31 mouse cellular contexts compared by ENCODE assay signal in the genomic region with DNA sequence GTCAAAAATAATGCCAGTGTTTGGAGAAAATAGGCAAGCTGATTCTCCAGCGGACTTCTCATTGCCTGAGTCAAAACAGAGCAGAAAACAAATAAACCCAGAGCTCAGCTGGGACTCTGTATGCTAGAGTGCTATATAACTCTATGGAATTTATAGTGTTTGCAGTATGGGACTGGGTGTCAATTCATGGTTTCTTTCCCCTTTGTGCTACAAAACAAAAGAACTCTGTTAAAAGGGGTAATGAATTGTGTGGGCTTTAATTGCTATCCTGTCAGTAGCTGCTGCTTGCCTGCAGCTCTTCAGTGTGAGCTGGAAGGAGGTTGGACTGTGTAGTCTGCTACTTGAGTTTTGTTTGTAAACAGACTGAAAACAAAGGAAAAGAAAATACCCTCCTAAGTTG. TPM values are rescaled to one million over a fixed set of nuclear protein-coding genes. Genes with fewer than 3 reads are reported as not detected.
A peak's percentile ranks its signal among the peaks of the same experiment; 100 is the strongest.
DNase-seq lines count a peak whose midpoint lies in the region; ATAC-seq lines count a peak whose summit lies in the region.
"Had no signal": no experiment of that assay in that cellular context is flagged by ENCODE, and none has a peak within 500 bp of the region (broad histone marks: within the 10 kb centered on the region; RNA-seq: fewer than 3 reads in every experiment).

No protein-coding gene starts in this region.

- no peak overlapping the region for H3K4me2 ChIP-seq in forebrain, embryonic 13.5 days
- H3K4me2 ChIP-seq in neural tube, embryonic 14.5 days (ENCODE audit: low read depth, low read length): no peak overlapping the region
- H3K4me2 ChIP-seq: heart, embryonic 13.5 days; hindbrain, embryonic 15.5 days; limb, embryonic 12.5 days; liver, embryonic 11.5 days; midbrain, embryonic 11.5 days had no signal

- H3K4me3 ChIP-seq in forebrain, embryonic 13.5 days: no peak overlapping the region
- no peak overlapping the region for H3K4me3 ChIP-seq in forebrain, embryonic 10.5 days
- H3K4me3 ChIP-seq in neural tube, embryonic 14.5 days (ENCODE audit: low read depth, low read length): no peak overlapping the region
- no peak overlapping the region for H3K4me3 ChIP-seq in limb, embryonic 10.5 days
- H3K4me3 ChIP-seq: heart, adult 2 months; heart, embryonic 13.5 days; hindbrain, embryonic 15.5 days; limb, embryonic 12.5 days had no signal

- no peaks in the 10 kb centered on the region for H3K4me1 ChIP-seq in forebrain, embryonic 13.5 days
- 0 out of 2 replicates have a peak, but pooled peaks cover 4% of the 10 kb centered on the region for H3K4me1 ChIP-seq in forebrain, embryonic 10.5 days
- H3K4me1 ChIP-seq in neural tube, embryonic 14.5 days (ENCODE audit: control insufficient read depth, insufficient read depth, low read length): no peaks in the 10 kb centered on the region
- H3K4me1 ChIP-seq in limb, embryonic 10.5 days: no peaks in the 10 kb centered on the region
- H3K4me1 ChIP-seq: heart, embryonic 13.5 days; hindbrain, embryonic 15.5 days; limb, embryonic 12.5 days had no signal

- whole genome bisulfite sequencing in forebrain, embryonic 13.5 days: 0% methylated on average over 1 of the region's 1 CpGs
- WGBS in forebrain, embryonic 10.5 days: 19% methylated on average over 1 of the region's 1 CpGs
- 6% methylated on average over 1 of the region's 1 CpGs for WGBS in neural tube, embryonic 14.5 days
- 58% methylated on average over 1 of the region's 1 CpGs for WGBS in limb, embryonic 10.5 days

- peak; percentile 36; the same call in 1 of the 2 replicates for ATAC-seq in forebrain, embryonic 13.5 days
- peak; percentile 69; the same call in 1 of the 2 replicates for ATAC-seq in neural tube, embryonic 14.5 days (ENCODE audit: low read depth)
- ATAC-seq: intestine, postnatal 0 days; liver, postnatal 0 days; lung, postnatal 0 days had no signal

- H3K9ac ChIP-seq in forebrain, embryonic 13.5 days: no peak overlapping the region
- no peak overlapping the region for H3K9ac ChIP-seq in neural tube, embryonic 14.5 days (replicated peaks; ENCODE audit: low read depth, low read length)
- H3K9ac ChIP-seq: heart, embryonic 13.5 days; hindbrain, embryonic 15.5 days; limb, embryonic 12.5 days; liver, postnatal 0 days had no signal

- no peak for DNase-seq in forebrain, embryonic 10.5 days (ENCODE audit: extremely low spot score, low spot score)
- peak; percentile 35 for DNase-seq in brain, adult 2 months (ENCODE audit: low read depth, low spot score)
- DNase-seq in embryo, embryonic 9.5 days (ENCODE audit: extremely low spot score): peak; percentile 5
- DNase-seq in limb, embryonic 10.5 days (ENCODE audit: low spot score): no peak
- DNase-seq in adrenal gland, postnatal 10 days: no peak
- DNase-seq: adrenal gland, postnatal 36 days; cerebellum, adult 11-12 months; cerebellum, postnatal 10 days; gastrocnemius, postnatal 36 days; heart, adult 2 months; heart, postnatal 14 days; kidney, postnatal 36 days; layer of hippocampus, postnatal 36 days; liver, postnatal 0 days; right cerebral cortex, postnatal 25 days; spleen, adult 18-20 months had no signal

- no peaks in the 10 kb centered on the region for H3K9me3 ChIP-seq in forebrain, embryonic 13.5 days (replicated peaks)
- no peaks in the 10 kb centered on the region for H3K9me3 ChIP-seq in forebrain, embryonic 10.5 days
- no peaks in the 10 kb centered on the region for H3K9me3 ChIP-seq in neural tube, embryonic 14.5 days (ENCODE audit: control insufficient read depth, low read length)
- H3K9me3 ChIP-seq in limb, embryonic 10.5 days (replicated peaks): no peaks in the 10 kb centered on the region
- H3K9me3 ChIP-seq: heart, embryonic 13.5 days; hindbrain, embryonic 15.5 days; limb, embryonic 12.5 days had no signal

- no peak overlapping the region for H3K27ac ChIP-seq in forebrain, embryonic 13.5 days
- H3K27ac ChIP-seq in forebrain, embryonic 10.5 days: no peak overlapping the region
- H3K27ac ChIP-seq in neural tube, embryonic 14.5 days (ENCODE audit: low read depth, low read length): no peak overlapping the region
- no peak overlapping the region for H3K27ac ChIP-seq in limb, embryonic 10.5 days
- H3K27ac ChIP-seq: heart, adult 2 months; heart, embryonic 13.5 days; hindbrain, embryonic 15.5 days; limb, embryonic 12.5 days; macrophage had no signal

- no peaks in the 10 kb centered on the region for H3K36me3 ChIP-seq in forebrain, embryonic 13.5 days (ENCODE audit: poor library complexity, severe bottlenecking)
- no peaks in the 10 kb centered on the region for H3K36me3 ChIP-seq in forebrain, embryonic 10.5 days (replicated peaks)
- no peaks in the 10 kb centered on the region for H3K36me3 ChIP-seq in neural tube, embryonic 14.5 days (ENCODE audit: control insufficient read depth, insufficient read depth, low read length)
- no peaks in the 10 kb centered on the region for H3K36me3 ChIP-seq in limb, embryonic 10.5 days
- H3K36me3 ChIP-seq: heart, embryonic 13.5 days; hindbrain, embryonic 15.5 days; limb, embryonic 12.5 days had no signal

- H3K27me3 ChIP-seq in forebrain, embryonic 13.5 days: no peaks in the 10 kb centered on the region
- no peaks in the 10 kb centered on the region for H3K27me3 ChIP-seq in forebrain, embryonic 10.5 days (ENCODE audit: poor library complexity, severe bottlenecking)
- H3K27me3 ChIP-seq in neural tube, embryonic 14.5 days (ENCODE audit: control insufficient read depth, insufficient read depth, low read length): no peaks in the 10 kb centered on the region
- no peaks in the 10 kb centered on the region for H3K27me3 ChIP-seq in limb, embryonic 10.5 days (ENCODE audit: low read depth, poor library complexity, severe bottlenecking)
- H3K27me3 ChIP-seq: heart, embryonic 13.5 days; hindbrain, embryonic 15.5 days; limb, embryonic 12.5 days had no signal

RNA-seq across cellular contexts. Expression of gene Gm12666, which starts 55.3 kb away (rescaled TPM):
- not detected in 2 replicates for polyA plus RNA-seq in forebrain, embryonic 13.5 days (2015; fragmentation: Nextera tagmentation; extraction: Ambion mirVana)
- polyA plus RNA-seq in forebrain, embryonic 10.5 days (2016; fragmentation: Nextera tagmentation; extraction: Ambion mirVana): not detected in 2 replicates
- not detected in 2 replicates for polyA plus RNA-seq in neural tube, embryonic 14.5 days (2014; fragmentation: Nextera tagmentation; extraction: Ambion mirVana)
- polyA plus RNA-seq in limb, embryonic 10.5 days (2016; fragmentation: Nextera tagmentation; extraction: Ambion mirVana): not detected in 2 replicates
- 1 to 10 TPM; 1.6 to 2.2 TPM for total RNA-seq in adrenal gland, postnatal 10 days (2021)
- polyA plus RNA-seq: cortical plate, adult 2 months; embryonic facial prominence, embryonic 14.5 days; heart, adult 2 months; heart, embryonic 13.5 days; hindbrain, embryonic 15.5 days; intestine, postnatal 0 days; kidney, embryonic 14.5 days; limb, embryonic 12.5 days; liver, embryonic 11.5 days; liver, postnatal 0 days; lung, postnatal 0 days; macrophage; midbrain, embryonic 11.5 days; thymus, postnatal 0 days; urinary bladder, adult 2 months had no signal

Comparison
In these comparisons a context has a peak if more than half of its experiments do, and no peak if none do; other contexts are left out.
1. DNase-seq: peak in brain, adult 2 months (single experiment) and embryo, embryonic 9.5 days (single experiment); none in forebrain, embryonic 10.5 days (single experiment), limb, embryonic 10.5 days (single experiment) and adrenal gland, postnatal 10 days (single experiment).